ENCODE assay signal across 22 mouse cellular contexts in the genomic region with DNA sequence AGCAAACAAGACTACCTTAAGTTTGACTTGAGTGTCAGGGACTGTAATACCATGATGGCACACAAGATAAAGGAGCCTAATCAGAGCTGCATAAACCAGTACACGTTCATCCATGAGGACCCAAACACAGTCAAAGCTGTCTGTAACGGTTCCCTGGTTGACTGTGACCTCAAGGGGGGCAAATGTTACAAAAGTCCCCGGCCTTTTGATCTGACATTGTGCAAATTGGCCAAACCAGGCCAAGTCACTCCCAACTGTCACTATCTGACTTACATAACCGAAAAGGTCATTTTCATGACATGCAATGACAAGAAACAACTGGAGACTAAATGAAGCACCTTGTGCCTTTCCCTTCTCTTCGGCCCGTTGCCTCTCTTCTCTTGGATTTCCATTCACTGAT. TPM values are rescaled to one million over a fixed set of nuclear protein-coding genes. Genes with fewer than 3 reads are reported as not detected.
DNase-seq lines count a peak whose midpoint lies in the region; ATAC-seq and TF ChIP-seq lines count a peak whose summit lies in the region.
"Had no signal": no experiment of that assay in that cellular context is flagged by ENCODE, and none has a peak within 500 bp of the region (broad histone marks: within the 10 kb centered on the region; RNA-seq: fewer than 3 reads in every experiment).

No protein-coding gene starts in this region.

- WGBS in heart, embryonic 14.5 days: 83% methylated on average over 6 of the region's 6 CpGs
- WGBS in stomach, embryonic 14.5 days: 82% methylated on average over 6 of the region's 6 CpGs
- 79% methylated on average over 6 of the region's 6 CpGs for WGBS in stomach, postnatal 0 days

- H3K27ac ChIP-seq in heart, embryonic 14.5 days (replicated peaks in 1 of 2; ENCODE audit: control insufficient read depth in 1 of 2, insufficient read depth in 1 of 2, low read depth in 2 of 2, low read length in 2 of 2): peak overlapping the region; percentile 74 to 95
- H3K27ac ChIP-seq in stomach, embryonic 14.5 days (ENCODE audit: low read length): peak overlapping the region; percentile 77; the same call in 1 of the 2 replicates
- H3K27ac ChIP-seq in stomach, postnatal 0 days (replicated peaks): no peak overlapping the region; the same call in none of the 2 replicates
- H3K27ac ChIP-seq: embryonic facial prominence, embryonic 12.5 days; forebrain, embryonic 13.5 days; hindbrain, postnatal 0 days; kidney, embryonic 15.5 days; limb, embryonic 12.5 days; midbrain, embryonic 10.5 days; neural tube, embryonic 15.5 days had no signal

- no peak for TF ChIP-seq EP300 in stomach, postnatal 0 days (optimal IDR thresholded peaks at IDR 0.05)

- H3K9ac ChIP-seq in heart, embryonic 14.5 days (ENCODE audit: low read length): no peak overlapping the region
- H3K9ac ChIP-seq in stomach, embryonic 14.5 days (replicated peaks; ENCODE audit: low read depth, low read length): no peak overlapping the region
- no peak overlapping the region for H3K9ac ChIP-seq in stomach, postnatal 0 days (ENCODE audit: low read length)
- H3K9ac ChIP-seq: embryonic facial prominence, embryonic 12.5 days; forebrain, embryonic 13.5 days; kidney, embryonic 15.5 days; limb, embryonic 12.5 days; neural tube, embryonic 15.5 days had no signal

- H3K4me1 ChIP-seq in heart, embryonic 14.5 days (ENCODE audit: control insufficient read depth in 2 of 2, insufficient read depth in 2 of 2, low read length in 2 of 2): peaks cover 16 to 17% of the 10 kb centered on the region in 2 experiments
- no peaks in the 10 kb centered on the region for H3K4me1 ChIP-seq in stomach, embryonic 14.5 days (ENCODE audit: control insufficient read depth, insufficient read depth, low read length)
- H3K4me1 ChIP-seq in stomach, postnatal 0 days (replicated peaks; ENCODE audit: control insufficient read depth, insufficient read depth): 0 out of 2 replicates have a peak, but pooled peaks cover 8% of the 10 kb centered on the region
- H3K4me1 ChIP-seq: embryonic facial prominence, embryonic 12.5 days; forebrain, embryonic 13.5 days; kidney, embryonic 15.5 days; limb, embryonic 12.5 days; midbrain, embryonic 10.5 days; neural tube, embryonic 15.5 days had no signal

- H3K36me3 ChIP-seq in heart, embryonic 14.5 days (ENCODE audit: control insufficient read depth, insufficient read depth, low read length): no peaks in the 10 kb centered on the region
- no peaks in the 10 kb centered on the region for H3K36me3 ChIP-seq in stomach, embryonic 14.5 days (ENCODE audit: control insufficient read depth, insufficient read depth, low read length)
- H3K36me3 ChIP-seq in stomach, postnatal 0 days (ENCODE audit: control insufficient read depth, insufficient read depth, low read length): no peaks in the 10 kb centered on the region
- H3K36me3 ChIP-seq: embryonic facial prominence, embryonic 12.5 days; kidney, embryonic 15.5 days; limb, embryonic 12.5 days; midbrain, embryonic 10.5 days; neural tube, embryonic 15.5 days had no signal

- 0 out of 2 replicates have a peak, but pooled peaks cover 3% of the 10 kb centered on the region for H3K9me3 ChIP-seq in heart, embryonic 14.5 days (ENCODE audit: control insufficient read depth, low read length)
- no peaks in the 10 kb centered on the region for H3K9me3 ChIP-seq in stomach, embryonic 14.5 days (ENCODE audit: control insufficient read depth, low read depth, low read length)
- H3K9me3 ChIP-seq in stomach, postnatal 0 days (ENCODE audit: control insufficient read depth, low read length): no peaks in the 10 kb centered on the region
- H3K9me3 ChIP-seq: embryonic facial prominence, embryonic 12.5 days; forebrain, embryonic 13.5 days; kidney, embryonic 15.5 days; midbrain, embryonic 10.5 days; neural tube, embryonic 15.5 days had no signal

- no peak overlapping the region for H3K4me3 ChIP-seq in heart, embryonic 14.5 days (ENCODE audit: control insufficient read depth in 1 of 2, insufficient read depth in 1 of 2, low read depth in 1 of 2, low read length in 2 of 2)
- no peak overlapping the region for H3K4me3 ChIP-seq in stomach, embryonic 14.5 days (ENCODE audit: low read depth, low read length)
- no peak overlapping the region for H3K4me3 ChIP-seq in stomach, postnatal 0 days (ENCODE audit: low read depth, low read length)
- H3K4me3 ChIP-seq: embryonic facial prominence, embryonic 12.5 days; forebrain, embryonic 13.5 days; kidney, embryonic 15.5 days; limb, embryonic 12.5 days; midbrain, embryonic 10.5 days; neural tube, embryonic 15.5 days had no signal

- no peak overlapping the region for H3K4me2 ChIP-seq in heart, embryonic 14.5 days (ENCODE audit: low read length)
- H3K4me2 ChIP-seq in stomach, embryonic 14.5 days (replicated peaks; ENCODE audit: low read depth, low read length): no peak overlapping the region
- H3K4me2 ChIP-seq in stomach, postnatal 0 days (replicated peaks; ENCODE audit: low read depth): no peak overlapping the region
- H3K4me2 ChIP-seq: embryonic facial prominence, embryonic 12.5 days; forebrain, embryonic 13.5 days; kidney, embryonic 15.5 days; limb, embryonic 12.5 days; neural tube, embryonic 15.5 days had no signal

- intact Hi-C loops in left cerebral cortex, postnatal 36 days (cut with DNase I): no loop called here

- no peak for ATAC-seq in heart, embryonic 14.5 days (ENCODE audit: insufficient number of reproducible peaks, insufficient read depth, low FRiP score, low read depth)
- ATAC-seq in stomach, embryonic 14.5 days (ENCODE audit: insufficient number of reproducible peaks, insufficient read depth, low FRiP score, low read depth): no peak
- ATAC-seq in stomach, postnatal 0 days (ENCODE audit: low FRiP score, low TSS enrichment): no peak
- ATAC-seq: forebrain, embryonic 13.5 days; hindbrain, postnatal 0 days had no signal

- peak; percentile 60 for DNase-seq in adrenal gland, adult 2 months
- DNase-seq in adrenal gland, postnatal 4 days (ENCODE audit: low spot score in 2 of 2): no peak
- no peak for DNase-seq in heart, adult 8-10 months (ENCODE audit: low spot score)
- DNase-seq in stomach, postnatal 0 days (ENCODE audit: low spot score): no peak
- DNase-seq in natural killer cell, adult 2 months (ENCODE audit: low spot score in 2 of 2): no peak
- no peak for DNase-seq in left cerebral cortex, postnatal 36 days (ENCODE audit: low spot score in 2 of 2)
- DNase-seq: cerebellum, adult 11 months; cerebellum, postnatal 36 days; heart, adult 11 months; right cerebral cortex, postnatal 4 days had no signal

- no peak for TF ChIP-seq CTCF in stomach, postnatal 0 days (IDR thresholded peaks at IDR 0.05; ENCODE audit: low read depth)

- H3K27me3 ChIP-seq in heart, embryonic 14.5 days (ENCODE audit: control insufficient read depth, insufficient read depth, low read length): no peaks in the 10 kb centered on the region
- H3K27me3 ChIP-seq in stomach, embryonic 14.5 days (ENCODE audit: control insufficient read depth, insufficient read depth, low read length): no peaks in the 10 kb centered on the region
- H3K27me3 ChIP-seq in stomach, postnatal 0 days (ENCODE audit: control insufficient read depth, insufficient read depth, low read length): no peaks in the 10 kb centered on the region
- H3K27me3 ChIP-seq: embryonic facial prominence, embryonic 12.5 days; forebrain, embryonic 13.5 days; kidney, embryonic 15.5 days; limb, embryonic 12.5 days; neural tube, embryonic 15.5 days had no signal

RNA-seq across cellular contexts. Expression of gene Rnase10, which starts 2.0 kb away (rescaled TPM):
- total RNA-seq in adrenal gland, adult 2 months (2021): under 1 TPM; 0.24 to 0.26 TPM
- not detected in 2 replicates for polyA plus RNA-seq in adrenal gland, adult 2 months (2012; rRNA removed)
- total RNA-seq in adrenal gland, postnatal 4 days (2021): under 1 TPM in 1 of 2 experiments, not detected in 1; 0.25 TPM
- polyA plus RNA-seq in heart, embryonic 14.5 days (2014; fragmentation: Nextera tagmentation; extraction: Ambion mirVana): 0.32 and 0.57 TPM in 2 replicates
- total RNA-seq in heart, adult 8-10 months (2022): under 1 TPM in 3 of 4 experiments, not detected in 1; 0.25 to 0.37 (median 0.27) TPM
- polyA plus RNA-seq in stomach, embryonic 14.5 days (2014; fragmentation: Nextera tagmentation; extraction: Ambion mirVana): 0.22 TPM in 1 of 2 replicates, not detected in the other
- 0.11 and 0.23 TPM in 2 replicates for polyA plus RNA-seq in stomach, postnatal 0 days (2015; fragmentation: Nextera tagmentation; extraction: Ambion mirVana)
- under 1 TPM; 0.20 to 0.25 TPM for total RNA-seq in left cerebral cortex, postnatal 36 days (2021)
- total RNA-seq: layer of hippocampus, adult 18-20 months; monocyte, adult 5-6 weeks had no signal
- polyA plus RNA-seq: embryonic facial prominence, embryonic 12.5 days; forebrain, embryonic 13.5 days; hindbrain, postnatal 0 days; kidney, embryonic 15.5 days; limb, embryonic 12.5 days; midbrain, embryonic 10.5 days; neural tube, embryonic 15.5 days had no signal

RNA-seq across cellular contexts. Expression of gene Rnase9, which starts 32.1 kb away (rescaled TPM):
- not detected for total RNA-seq in adrenal gland, adult 2 months (2021)
- not detected in 2 replicates for polyA plus RNA-seq in adrenal gland, adult 2 months (2012; rRNA removed)
- total RNA-seq in adrenal gland, postnatal 4 days (2021): not detected
- not detected in 2 replicates for polyA plus RNA-seq in heart, embryonic 14.5 days (2014; fragmentation: Nextera tagmentation; extraction: Ambion mirVana)
- total RNA-seq in heart, adult 8-10 months (2022): not detected
- not detected in 2 replicates for polyA plus RNA-seq in stomach, embryonic 14.5 days (2014; fragmentation: Nextera tagmentation; extraction: Ambion mirVana)
- not detected in 2 replicates for polyA plus RNA-seq in stomach, postnatal 0 days (2015; fragmentation: Nextera tagmentation; extraction: Ambion mirVana)
- not detected for total RNA-seq in left cerebral cortex, postnatal 36 days (2021)
- total RNA-seq: hindbrain, postnatal 0 days; layer of hippocampus, adult 18-20 months; left cerebral cortex, adult 18-20 months; monocyte, adult 5-6 weeks had no signal
- polyA plus RNA-seq: embryonic facial prominence, embryonic 12.5 days; forebrain, embryonic 13.5 days; hindbrain, postnatal 0 days; limb, embryonic 12.5 days; midbrain, embryonic 10.5 days; neural tube, embryonic 15.5 days had no signal

RNA-seq across cellular contexts. Expression of gene Rnase11, which starts 40.4 kb away (rescaled TPM):
- not detected for total RNA-seq in adrenal gland, adult 2 months (2021)
- not detected in 2 replicates for polyA plus RNA-seq in adrenal gland, adult 2 months (2012; rRNA removed)
- total RNA-seq in adrenal gland, postnatal 4 days (2021): not detected
- not detected in 2 replicates for polyA plus RNA-seq in heart, embryonic 14.5 days (2014; fragmentation: Nextera tagmentation; extraction: Ambion mirVana)
- not detected for total RNA-seq in heart, adult 8-10 months (2022)
- not detected in 2 replicates for polyA plus RNA-seq in stomach, embryonic 14.5 days (2014; fragmentation: Nextera tagmentation; extraction: Ambion mirVana)
- not detected in 2 replicates for polyA plus RNA-seq in stomach, postnatal 0 days (2015; fragmentation: Nextera tagmentation; extraction: Ambion mirVana)
- total RNA-seq in left cerebral cortex, postnatal 36 days (2021): not detected
- total RNA-seq: hindbrain, postnatal 0 days; layer of hippocampus, adult 18-20 months; left cerebral cortex, adult 18-20 months; monocyte, adult 5-6 weeks had no signal
- polyA plus RNA-seq: embryonic facial prominence, embryonic 12.5 days; forebrain, embryonic 13.5 days; hindbrain, postnatal 0 days; limb, embryonic 12.5 days; midbrain, embryonic 10.5 days; neural tube, embryonic 15.5 days had no signal

RNA-seq across cellular contexts. Expression of gene Rnase12, which starts 47.9 kb away (rescaled TPM):
- not detected for total RNA-seq in adrenal gland, adult 2 months (2021)
- polyA plus RNA-seq in adrenal gland, adult 2 months (2012; rRNA removed): not detected in 2 replicates
- total RNA-seq in adrenal gland, postnatal 4 days (2021): under 1 TPM in 1 of 2 experiments, not detected in 1; 0.64 TPM
- polyA plus RNA-seq in heart, embryonic 14.5 days (2014; fragmentation: Nextera tagmentation; extraction: Ambion mirVana): 0.82 TPM in 1 of 2 replicates, not detected in the other
- total RNA-seq in heart, adult 8-10 months (2022): not detected
- 0.80 TPM in 1 of 2 replicates, not detected in the other for polyA plus RNA-seq in stomach, embryonic 14.5 days (2014; fragmentation: Nextera tagmentation; extraction: Ambion mirVana)
- polyA plus RNA-seq in stomach, postnatal 0 days (2015; fragmentation: Nextera tagmentation; extraction: Ambion mirVana): 0.52 and 0.57 TPM in 2 replicates
- not detected for total RNA-seq in left cerebral cortex, postnatal 36 days (2021)
- total RNA-seq: hindbrain, postnatal 0 days; layer of hippocampus, adult 18-20 months; left cerebral cortex, adult 18-20 months; monocyte, adult 5-6 weeks had no signal
- polyA plus RNA-seq: embryonic facial prominence, embryonic 12.5 days; forebrain, embryonic 13.5 days; limb, embryonic 12.5 days; midbrain, embryonic 10.5 days; neural tube, embryonic 15.5 days had no signal

RNA-seq across cellular contexts. Expression of gene Pnp2, which starts 53.8 kb away (rescaled TPM):
- 1 to 10 TPM; 1.5 to 2.5 TPM for total RNA-seq in adrenal gland, adult 2 months (2021)
- polyA plus RNA-seq in adrenal gland, adult 2 months (2012; rRNA removed): 0.37 and 0.49 TPM in 2 replicates
- total RNA-seq in adrenal gland, postnatal 4 days (2021): 1 to 10 TPM; 1.4 to 2.5 TPM
- 0.36 and 0.59 TPM in 2 replicates for polyA plus RNA-seq in heart, embryonic 14.5 days (2014; fragmentation: Nextera tagmentation; extraction: Ambion mirVana)
- total RNA-seq in heart, adult 8-10 months (2022): 1 to 10 TPM in 1 of 4 experiments, under 1 TPM in 2, not detected in 1; 0.52 to 1.2 (median 0.84) TPM
- polyA plus RNA-seq in stomach, embryonic 14.5 days (2014; fragmentation: Nextera tagmentation; extraction: Ambion mirVana): 0.31 TPM in 1 of 2 replicates, not detected in the other
- polyA plus RNA-seq in stomach, postnatal 0 days (2015; fragmentation: Nextera tagmentation; extraction: Ambion mirVana): 0.33 and 0.40 TPM in 2 replicates
- 1 to 10 TPM; 1.1 to 1.4 TPM for total RNA-seq in left cerebral cortex, postnatal 36 days (2021)
- total RNA-seq: hindbrain, postnatal 0 days had no signal
- polyA plus RNA-seq: forebrain, embryonic 13.5 days had no signal
